Mouse (Mus musculus): ENCODE data around the gene Ubr7. TPM values are rescaled to one million over a fixed set of nuclear protein-coding genes. Genes with fewer than 3 reads are reported as not detected.

Gene Ubr7
- polyA plus RNA-seq (2016; fragmentation: Nextera tagmentation; extraction: Ambion mirVana): 40.0 and 40.6 TPM in 2 replicates

DNA sequence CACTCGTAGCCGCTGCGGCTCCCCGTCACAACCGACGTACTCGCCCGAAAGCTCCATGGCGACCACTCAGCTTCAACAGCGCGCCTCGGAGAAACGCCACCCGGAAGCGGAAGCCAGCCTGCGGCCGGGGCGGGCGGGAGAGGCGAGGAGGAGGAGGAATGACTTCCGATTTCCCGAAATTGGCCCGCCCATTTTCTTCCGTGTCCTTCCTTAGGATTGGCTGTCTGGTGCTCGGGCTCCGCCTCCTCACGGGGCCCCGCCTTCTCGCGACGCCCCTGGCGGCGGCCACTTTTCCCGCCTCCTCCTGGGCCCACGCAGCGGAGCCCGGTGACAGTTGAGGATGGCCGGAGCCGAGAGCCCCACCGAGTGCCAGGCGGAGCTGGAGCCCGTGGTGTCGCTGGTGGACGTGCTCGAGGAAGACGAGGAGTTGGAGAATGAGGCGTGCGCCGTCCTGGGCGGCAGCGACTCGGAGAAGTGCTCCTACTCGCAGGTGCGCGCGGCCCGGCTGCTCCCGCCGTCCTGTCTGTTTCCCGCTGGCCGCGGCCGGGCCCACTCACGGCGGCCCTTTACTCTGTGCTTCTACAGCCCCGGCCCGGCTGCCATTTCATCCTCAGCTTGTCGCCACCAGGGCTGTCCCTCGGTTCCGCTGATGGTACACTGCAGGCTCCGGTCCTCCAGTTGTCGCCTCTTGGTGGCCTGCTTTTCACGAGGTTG lies at the start of gene Ubr7, which contains the start of the genes Gm28051 and Gon7:
Ubr7 (plus strand) TSS at position 279 of the 714 bp plus-strand sequence.
Gm28051 (minus strand) TSS at position 77 of the 714 bp plus-strand sequence.
Gon7 (minus strand) TSS at position 115 of the 714 bp plus-strand sequence.
- H3K4me3 ChIP-seq: peak within 1 kb of the TSS; percentile 94
- no peaks in the 10 kb centered on the region for H3K9me3 ChIP-seq
- peak within 1 kb of the TSS; percentile 91 for H3K27ac ChIP-seq
- H3K36me3 ChIP-seq: peaks cover 14% of the 10 kb centered on the region
- no peaks in the 10 kb centered on the region for H3K27me3 ChIP-seq (ENCODE audit: insufficient read depth, poor library complexity, severe bottlenecking)
- H3K4me1 ChIP-seq: peaks cover 15% of the 10 kb centered on the region
- DNase-seq (ENCODE audit: low spot score): peak; percentile 98
- WGBS: under 1% methylated on average over 73 of the region's 73 CpGs

DNA sequence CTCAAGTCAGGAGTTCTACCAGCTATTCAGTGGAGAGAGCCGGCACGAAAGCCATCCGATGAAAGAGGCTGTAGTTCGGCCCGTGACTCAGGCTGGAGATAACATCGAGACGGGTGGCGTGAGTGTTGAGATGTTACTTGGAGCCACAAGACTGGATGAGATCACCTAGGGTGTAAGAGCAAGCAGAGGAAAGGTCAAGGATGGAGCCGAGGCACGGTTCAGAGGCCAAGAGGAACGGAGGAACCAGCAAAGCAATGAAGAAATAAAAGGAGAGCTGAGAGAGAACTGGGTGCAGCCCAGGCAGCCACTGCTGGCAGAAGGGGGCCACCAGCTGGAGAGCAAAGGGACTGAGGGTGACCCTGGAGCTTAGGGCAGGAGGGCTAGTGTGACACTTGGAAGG lies 49.5 kb upstream of the Ubr7 start:
- H3K36me3 ChIP-seq: no peaks in the 10 kb centered on the region
- H3K9me3 ChIP-seq: no peaks in the 10 kb centered on the region
- 43% methylated on average over 11 of the region's 11 CpGs for WGBS
- peak overlapping the region; percentile 28; the same call in 1 of the 2 replicates for H3K4me3 ChIP-seq
- DNase-seq (ENCODE audit: low spot score): no peak
- H3K27ac ChIP-seq: no peak overlapping the region
- H3K4me1 ChIP-seq: peaks cover 27% of the 10 kb centered on the region
- peaks cover 17% of the 10 kb centered on the region; the same call in 1 of the 2 replicates for H3K27me3 ChIP-seq (ENCODE audit: insufficient read depth, poor library complexity, severe bottlenecking)

DNA sequence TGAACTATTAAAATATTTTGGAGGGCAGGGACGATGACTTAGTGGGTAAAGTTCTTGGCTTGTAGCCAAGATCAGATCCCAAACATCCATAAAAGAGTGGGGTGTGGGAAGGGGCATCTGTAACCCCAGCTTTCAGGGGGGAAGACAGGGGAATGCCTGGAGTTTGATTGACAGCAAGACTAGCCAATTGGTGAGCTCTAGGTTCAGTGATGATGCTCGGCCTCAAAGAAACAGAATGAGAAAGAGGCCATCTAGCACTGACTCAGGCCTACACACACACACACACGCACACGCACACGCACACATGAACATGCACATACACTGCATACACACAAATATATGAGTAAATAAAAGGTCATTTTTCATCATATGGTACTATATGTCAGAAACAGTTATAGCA lies 47.9 kb upstream of the Ubr7 start:
- Histone ChIP-seq H3K4me3 (no peak overlapping the region), H3K9me3 (no peaks in the 10 kb centered on the region), H3K4me1 (peaks cover 14% of the 10 kb centered on the region), H3K27me3 (ENCODE audit: insufficient read depth, poor library complexity, severe bottlenecking) (peaks cover 9% of the 10 kb centered on the region; the same call in 1 of the 2 replicates), H3K27ac (no peak overlapping the region), H3K36me3 (no peaks in the 10 kb centered on the region)
- 84% methylated on average over 5 of the region's 5 CpGs for WGBS
- no peak for DNase-seq (ENCODE audit: low spot score)

DNA sequence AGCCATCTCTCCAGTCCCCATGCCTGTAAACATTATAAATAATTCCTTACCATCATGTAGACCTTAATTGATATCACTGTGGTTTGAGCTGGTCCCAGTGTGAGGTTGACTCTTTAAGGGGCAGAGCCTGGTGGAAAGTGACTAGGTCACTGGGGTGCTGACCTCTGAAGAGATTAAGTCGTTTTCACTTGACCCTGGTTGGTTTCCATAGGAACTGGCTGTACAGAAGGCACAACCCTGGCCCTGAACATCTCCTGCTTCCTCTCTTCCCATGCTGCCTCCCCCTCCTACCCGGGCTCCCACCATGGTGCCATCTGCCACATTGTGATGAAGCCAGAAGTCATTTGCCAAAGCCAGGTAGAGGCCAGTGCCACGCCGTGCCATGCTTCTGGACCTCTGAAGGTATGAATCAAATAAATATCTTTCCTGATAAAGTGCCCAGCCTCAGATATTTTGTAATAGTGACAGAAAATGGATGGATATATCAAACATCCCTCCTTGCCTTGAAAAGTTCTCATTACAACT lies 46.9 kb upstream of the Ubr7 start:
- Histone ChIP-seq H3K9me3 (no peaks in the 10 kb centered on the region), H3K4me3 (no peak overlapping the region), H3K27ac (no peak overlapping the region), H3K27me3 (ENCODE audit: insufficient read depth, poor library complexity, severe bottlenecking) (peaks cover 9% of the 10 kb centered on the region; the same call in 1 of the 2 replicates), H3K4me1 (peaks cover 8% of the 10 kb centered on the region; the same call in 1 of the 2 replicates), H3K36me3 (no peaks in the 10 kb centered on the region)
- no peak for DNase-seq (ENCODE audit: low spot score)
- WGBS: 62% methylated on average over 4 of the region's 4 CpGs

DNA sequence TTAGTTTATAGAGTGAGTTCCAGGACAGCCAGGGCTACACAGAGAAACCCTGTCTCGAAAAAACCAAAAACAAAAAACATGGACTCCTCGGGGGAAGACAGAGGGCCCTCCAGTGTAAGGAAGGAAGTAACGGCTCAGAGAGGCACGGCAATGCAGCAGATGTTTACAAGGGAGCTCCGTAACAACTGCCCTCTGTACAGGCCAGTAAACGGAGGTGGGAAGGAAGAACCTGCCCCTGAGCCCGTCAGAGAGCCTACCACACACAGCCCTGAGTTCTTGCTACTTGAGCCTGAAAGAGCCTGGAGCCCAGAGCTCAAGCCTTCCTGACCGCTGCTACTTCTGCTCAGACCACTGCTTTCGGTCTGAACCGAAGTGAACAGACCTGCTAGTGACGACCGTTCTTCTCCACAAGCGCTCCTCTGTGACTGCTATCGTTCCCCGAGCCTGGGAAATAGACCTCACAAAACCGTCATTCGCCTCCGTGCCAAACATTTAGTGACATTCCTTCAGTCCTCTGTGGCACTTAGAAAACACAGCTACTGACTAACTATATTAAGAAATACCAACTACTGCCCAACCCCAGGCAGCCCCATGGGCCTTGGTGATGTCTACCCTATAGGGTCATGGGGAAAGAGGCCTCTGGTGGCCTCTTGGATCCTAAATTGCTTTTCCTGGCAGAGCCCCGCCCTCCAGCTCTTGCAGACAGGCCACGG lies 44.5 kb upstream of the Ubr7 start:
- H3K36me3 ChIP-seq: no peaks in the 10 kb centered on the region
- H3K27me3 ChIP-seq (ENCODE audit: insufficient read depth, poor library complexity, severe bottlenecking): no peaks in the 10 kb centered on the region
- 73% methylated on average over 20 of the region's 20 CpGs for WGBS

DNA sequence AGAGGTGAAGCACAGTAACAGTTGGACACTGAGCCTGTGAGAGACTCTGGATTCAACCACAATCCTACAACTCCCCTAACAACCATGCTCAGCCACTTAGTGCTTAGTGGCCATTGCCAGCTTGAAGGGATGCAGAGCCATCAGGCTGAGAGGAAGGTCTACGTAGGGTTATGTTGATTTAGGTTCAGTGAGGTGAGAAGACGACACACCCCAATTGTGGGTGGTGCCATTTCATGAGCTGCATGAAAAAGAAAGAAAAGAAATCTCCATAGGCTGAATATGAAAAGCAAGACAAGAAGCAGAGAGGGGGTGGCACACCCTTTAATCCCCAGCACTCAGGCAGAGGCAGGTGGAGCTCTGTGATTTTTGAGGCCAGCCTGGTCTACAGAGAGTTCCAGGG lies 43.7 kb upstream of the Ubr7 start:
- DNase-seq (ENCODE audit: low spot score): no peak
- no peak overlapping the region for H3K27ac ChIP-seq
- no peaks in the 10 kb centered on the region for H3K36me3 ChIP-seq
- WGBS: 69% methylated on average over 2 of the region's 2 CpGs
- 0 out of 2 replicates have a peak, but pooled peaks cover 5% of the 10 kb centered on the region for H3K4me1 ChIP-seq
- H3K27me3 ChIP-seq (ENCODE audit: insufficient read depth, poor library complexity, severe bottlenecking): no peaks in the 10 kb centered on the region
- H3K9me3 ChIP-seq: no peaks in the 10 kb centered on the region
- no peak overlapping the region for H3K4me3 ChIP-seq

More for the DNA sequence above, 44.5 kb upstream of the Ubr7 start:
- Histone ChIP-seq H3K4me1 (peaks cover 6% of the 10 kb centered on the region; the same call in 1 of the 2 replicates), H3K27ac (no peak overlapping the region), H3K9me3 (no peaks in the 10 kb centered on the region), H3K4me3 (no peak overlapping the region)
- no peak for DNase-seq (ENCODE audit: low spot score)

DNA sequence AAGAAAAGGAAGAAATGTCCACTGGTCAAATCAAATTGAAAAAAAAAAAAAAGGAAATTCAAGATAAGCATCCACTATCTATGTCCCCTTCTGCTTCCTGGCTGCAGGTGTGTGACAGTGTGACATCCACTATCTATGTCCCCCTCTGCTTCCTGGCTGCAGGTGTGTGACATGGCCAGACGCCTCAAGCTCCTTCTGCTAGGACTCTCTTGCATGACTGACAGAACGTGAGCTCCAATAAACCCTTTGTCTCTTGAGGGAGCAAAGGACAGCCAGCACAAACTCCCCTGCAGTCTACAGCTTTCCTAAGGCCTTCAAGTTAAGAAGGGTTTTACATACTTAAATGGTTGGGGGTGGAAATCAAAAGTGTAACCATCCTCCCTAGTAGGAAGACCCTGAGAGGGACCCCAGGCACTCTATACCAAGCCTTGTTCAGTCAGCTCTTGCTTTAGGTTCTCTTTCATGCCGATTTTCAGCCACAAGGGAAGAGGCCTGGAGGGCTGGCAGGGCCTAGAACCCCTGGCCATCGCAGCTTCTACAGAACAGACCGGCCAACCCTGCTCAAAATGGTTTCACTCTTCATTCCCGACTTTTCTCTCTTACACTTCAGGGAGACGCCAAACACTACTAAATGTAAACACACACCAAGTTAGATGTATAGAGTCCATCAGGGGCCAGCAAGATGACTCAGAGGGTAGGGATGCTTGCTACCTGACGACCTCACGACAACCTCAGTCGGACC lies 42.9 kb upstream of the Ubr7 start:
- 82% methylated on average over 10 of the region's 10 CpGs for WGBS
- Histone ChIP-seq H3K36me3 (no peaks in the 10 kb centered on the region), H3K4me1 (0 out of 2 replicates have a peak, but pooled peaks cover 5% of the 10 kb centered on the region), H3K27me3 (ENCODE audit: insufficient read depth, poor library complexity, severe bottlenecking) (no peaks in the 10 kb centered on the region), H3K27ac (no peak overlapping the region), H3K9me3 (no peaks in the 10 kb centered on the region), H3K4me3 (no peak overlapping the region)
- no peak for DNase-seq (ENCODE audit: low spot score)

DNA sequence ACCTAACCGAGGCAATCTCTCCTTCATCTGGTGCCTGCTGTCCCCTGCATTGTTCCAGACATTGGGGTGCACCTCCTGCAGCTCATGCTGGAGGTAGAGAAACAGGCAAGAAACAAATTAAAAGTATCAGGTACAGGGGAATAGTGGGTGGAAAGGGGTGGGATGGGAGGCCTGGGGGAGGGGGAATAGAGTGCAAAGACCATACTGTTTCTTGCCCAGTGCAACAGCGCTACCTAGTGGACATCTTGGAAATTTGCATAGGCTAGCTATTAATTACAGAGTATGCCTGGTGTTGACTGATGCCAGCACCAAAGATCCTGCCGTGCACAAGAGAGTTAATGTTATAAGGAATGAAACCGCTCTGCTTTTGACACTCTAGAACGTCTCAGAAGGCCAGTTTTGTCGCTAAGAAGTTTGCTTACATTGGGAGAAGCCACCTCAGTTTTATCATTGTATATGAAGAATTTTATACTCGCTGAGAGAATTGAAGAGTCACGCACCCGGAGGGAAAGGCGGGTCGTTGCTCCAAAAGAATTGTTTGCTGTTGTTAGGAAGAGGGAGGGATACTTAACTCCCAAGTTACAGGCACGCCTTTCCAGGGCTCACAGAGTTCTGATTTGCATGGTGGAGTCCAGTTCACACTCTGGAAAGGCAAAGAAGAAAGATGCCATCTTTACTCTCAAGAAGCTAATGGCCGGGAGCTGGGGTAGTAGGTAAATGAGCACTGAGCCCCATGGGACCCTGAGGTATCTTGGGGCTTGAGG lies 38.0 kb upstream of the Ubr7 start:
- H3K4me3 ChIP-seq: no peak overlapping the region
- no peaks in the 10 kb centered on the region for H3K36me3 ChIP-seq
- peaks cover 9% of the 10 kb centered on the region for H3K4me1 ChIP-seq
- no peak for DNase-seq (ENCODE audit: low spot score)
- no peaks in the 10 kb centered on the region for H3K9me3 ChIP-seq
- WGBS: 29% methylated on average over 13 of the region's 13 CpGs
- no peaks in the 10 kb centered on the region for H3K27me3 ChIP-seq (ENCODE audit: insufficient read depth, poor library complexity, severe bottlenecking)
- H3K27ac ChIP-seq: no peak overlapping the region

DNA sequence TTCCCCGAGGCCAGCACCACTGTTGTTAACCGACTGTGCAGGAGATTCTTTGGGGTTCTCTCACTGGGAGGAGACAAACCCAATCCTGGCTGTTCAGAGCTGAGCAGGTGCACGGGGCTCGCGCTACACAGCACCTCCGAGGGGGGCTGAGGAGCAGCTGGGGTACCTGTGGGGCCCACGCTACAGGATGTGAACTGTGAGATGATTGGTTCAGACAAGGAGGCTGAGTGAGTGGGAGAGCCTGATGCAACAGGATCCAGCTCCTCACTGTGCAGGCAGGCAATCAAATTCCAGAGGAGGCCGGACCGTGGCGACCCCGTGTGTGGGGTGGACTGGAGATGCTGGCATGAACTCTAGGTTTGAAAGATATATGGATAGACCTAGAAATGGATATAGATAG lies 35.3 kb upstream of the Ubr7 start:
- H3K27ac ChIP-seq: no peak overlapping the region
- no peak for DNase-seq (ENCODE audit: low spot score)
- H3K9me3 ChIP-seq: no peaks in the 10 kb centered on the region
- H3K27me3 ChIP-seq (ENCODE audit: insufficient read depth, poor library complexity, severe bottlenecking): no peaks in the 10 kb centered on the region
- H3K36me3 ChIP-seq: no peaks in the 10 kb centered on the region
- no peak overlapping the region for H3K4me3 ChIP-seq
- peaks cover 8% of the 10 kb centered on the region for H3K4me1 ChIP-seq
- 58% methylated on average over 11 of the region's 11 CpGs for WGBS

DNA sequence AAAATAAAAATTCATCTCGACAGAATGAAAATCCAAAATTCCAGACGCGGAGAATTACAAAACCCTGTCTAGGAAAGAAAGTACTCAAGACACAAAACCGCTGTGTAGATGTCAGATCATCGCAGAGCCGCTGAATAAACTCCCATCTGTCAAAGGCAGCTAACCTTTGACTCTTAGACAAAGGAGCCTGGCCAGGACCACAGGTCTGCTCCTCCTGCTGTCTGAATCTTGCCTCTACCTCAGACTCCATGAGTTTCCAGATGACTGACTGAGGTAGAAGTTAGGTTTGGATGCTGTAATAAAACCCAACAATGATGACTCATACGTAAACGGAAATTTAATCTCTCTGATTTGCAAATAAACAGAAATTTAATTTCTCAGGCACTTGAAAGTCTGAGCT lies 34.8 kb upstream of the Ubr7 start:
- H3K9me3 ChIP-seq: no peaks in the 10 kb centered on the region
- no peak overlapping the region for H3K4me3 ChIP-seq
- no peaks in the 10 kb centered on the region for H3K27me3 ChIP-seq (ENCODE audit: insufficient read depth, poor library complexity, severe bottlenecking)
- WGBS: 76% methylated on average over 8 of the region's 8 CpGs
- H3K36me3 ChIP-seq: no peaks in the 10 kb centered on the region
- DNase-seq (ENCODE audit: low spot score): no peak
- H3K27ac ChIP-seq: no peak overlapping the region
- H3K4me1 ChIP-seq: peaks cover 4% of the 10 kb centered on the region

DNA sequence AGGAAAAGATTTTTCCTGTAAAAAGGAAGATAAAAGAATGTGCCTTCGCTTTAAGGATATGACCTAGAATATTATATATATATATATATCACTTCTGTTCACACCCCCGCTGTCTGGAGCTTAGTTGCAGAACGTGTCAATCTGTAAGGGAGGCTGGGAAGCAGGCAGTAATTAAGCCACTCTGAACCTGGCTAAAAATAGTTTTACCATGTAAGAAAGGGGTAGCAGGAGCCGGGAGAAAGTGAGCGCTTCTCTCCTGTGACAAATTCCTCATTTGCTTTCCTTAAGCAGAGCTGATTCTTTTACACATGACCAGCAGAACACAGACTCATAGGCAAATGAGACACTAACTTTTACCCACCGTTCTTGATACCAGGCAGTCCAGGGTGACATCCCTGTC lies 33.9 kb upstream of the Ubr7 start:
- no peak overlapping the region for H3K27ac ChIP-seq

DNA sequence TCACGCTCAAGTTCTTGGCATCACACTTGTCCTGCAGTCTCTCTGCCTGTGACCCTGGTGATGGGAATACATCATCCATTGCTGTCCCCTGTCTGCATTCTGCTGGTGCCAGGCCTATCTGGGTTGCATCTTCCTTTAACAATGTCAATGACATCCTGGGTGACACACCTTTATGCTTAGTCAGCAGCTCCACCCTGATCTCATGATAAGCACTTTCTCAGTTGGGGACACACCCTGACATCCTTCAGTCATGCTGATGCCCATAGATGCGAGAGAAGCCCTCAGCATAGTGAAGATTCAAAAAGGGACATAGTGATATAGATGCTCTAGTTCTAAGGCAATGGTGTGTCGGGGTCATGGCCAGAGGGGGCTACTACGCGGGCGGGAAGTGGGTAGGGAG lies 32.6 kb upstream of the Ubr7 start:
- Histone ChIP-seq H3K36me3 (no peaks in the 10 kb centered on the region), H3K27me3 (ENCODE audit: insufficient read depth, poor library complexity, severe bottlenecking) (no peaks in the 10 kb centered on the region), H3K4me1 (peaks cover 12% of the 10 kb centered on the region), H3K27ac (no peak overlapping the region), H3K9me3 (no peaks in the 10 kb centered on the region), H3K4me3 (no peak overlapping the region)
- no peak for DNase-seq (ENCODE audit: low spot score)
- WGBS: 91% methylated on average over 6 of the region's 6 CpGs

More for the DNA sequence above, 33.9 kb upstream of the Ubr7 start:
- Histone ChIP-seq H3K36me3 (no peaks in the 10 kb centered on the region), H3K4me1 (peaks cover 4% of the 10 kb centered on the region), H3K9me3 (no peaks in the 10 kb centered on the region), H3K4me3 (no peak overlapping the region), H3K27me3 (ENCODE audit: insufficient read depth, poor library complexity, severe bottlenecking) (no peaks in the 10 kb centered on the region)
- 50% methylated on average over 6 of the region's 6 CpGs for WGBS
- no peak for DNase-seq (ENCODE audit: low spot score)

All from heart, embryonic 10.5 days (tissue).